ENCODE assay signal across 8 mouse cellular contexts in genomic region chr19:3699508-3700438, GRCm38 (mm10). TPM values are rescaled to one million over a fixed set of nuclear protein-coding genes. Genes with fewer than 3 reads are reported as not detected.
A peak's percentile ranks its signal among the peaks of the same experiment; 100 is the strongest.
DNase-seq lines count a peak whose midpoint lies in the region; ATAC-seq and TF ChIP-seq lines count a peak whose summit lies in the region.

No protein-coding gene starts in this region.

- no peak for TF ChIP-seq POLR2A in bone marrow macrophage, adult 2 months (IDR thresholded peaks at IDR 0.05; ENCODE audit: borderline replicate concordance, low read depth, low read length)

- no peaks in the 10 kb centered on the region for H3K9me3 ChIP-seq in ES-E14 (ENCODE audit: control insufficient read depth, insufficient read depth, low read depth, low read length)
- H3K9me3 ChIP-seq in forebrain, embryonic 14.5 days (replicated peaks; ENCODE audit: control insufficient read depth, low read length), result no peaks in the 10 kb centered on the region
- H3K9me3 ChIP-seq in lung, embryonic 14.5 days (ENCODE audit: low read depth, low read length), result no peaks in the 10 kb centered on the region

- no peak overlapping the region for H3K4me2 ChIP-seq in forebrain, embryonic 14.5 days (ENCODE audit: low read length)
- no peak overlapping the region for H3K4me2 ChIP-seq in lung, embryonic 14.5 days

- 38% methylated on average over 6 of the region's 6 CpGs for WGBS in forebrain, embryonic 14.5 days
- WGBS in lung, embryonic 14.5 days, result 34% methylated on average over 6 of the region's 6 CpGs

- H3K27me3 ChIP-seq in forebrain, embryonic 14.5 days (replicated peaks; ENCODE audit: control insufficient read depth, insufficient read depth, low read length), result no peaks in the 10 kb centered on the region
- H3K27me3 ChIP-seq in lung, embryonic 14.5 days (ENCODE audit: insufficient read depth, low read length), result no peaks in the 10 kb centered on the region

- peak; percentile 73 for ATAC-seq in forebrain, embryonic 14.5 days
- peak; percentile 37 to 78; a peak in 2 of 4 replicates for ATAC-seq in hematopoietic stem cell, adult 5-6 weeks (replicated peaks in 1 of 2; ENCODE audit: insufficient read depth in 1 of 2, low FRiP score in 2 of 2, low TSS enrichment in 1 of 2, low read depth in 1 of 2, poor library complexity in 2 of 2, severe bottlenecking in 2 of 2)
- peak; percentile 66 for ATAC-seq in lung, embryonic 14.5 days (ENCODE audit: insufficient read depth)

- H3K4me3 ChIP-seq in ES-E14 (ENCODE audit: insufficient read depth in 1 of 2, low read depth in 1 of 2, low read length in 2 of 2, poor library complexity in 1 of 2, severe bottlenecking in 1 of 2), result no peak overlapping the region
- no peak overlapping the region for H3K4me3 ChIP-seq in bone marrow macrophage, adult 2 months (ENCODE audit: insufficient read depth, low read length)
- no peak overlapping the region for H3K4me3 ChIP-seq in forebrain, embryonic 14.5 days (ENCODE audit: low read depth, low read length)
- no peak overlapping the region for H3K4me3 ChIP-seq in lung, embryonic 14.5 days (ENCODE audit: low read depth, low read length)

- TF ChIP-seq CTCF in bone marrow macrophage, adult 2 months (IDR thresholded peaks at IDR 0.05; ENCODE audit: low read depth, low read length), result peak; percentile 82
- peak; percentile 81 for TF ChIP-seq CTCF in lung, embryonic 14.5 days (IDR thresholded peaks at IDR 0.05; ENCODE audit: low read depth)

- H3K4me1 ChIP-seq in ES-E14 (ENCODE audit: control insufficient read depth in 2 of 2, insufficient read depth in 2 of 2, low read length in 2 of 2, poor library complexity in 1 of 2), result peaks cover 0 to 5% of the 10 kb centered on the region in 2 experiments; a peak in 1 of 4 replicates
- 0 out of 2 replicates have a peak, but pooled peaks cover 2% of the 10 kb centered on the region for H3K4me1 ChIP-seq in bone marrow macrophage, adult 2 months (ENCODE audit: control insufficient read depth, insufficient read depth, low read length)
- H3K4me1 ChIP-seq in forebrain, embryonic 14.5 days (ENCODE audit: control insufficient read depth, insufficient read depth, low read length), result no peaks in the 10 kb centered on the region
- H3K4me1 ChIP-seq in lung, embryonic 14.5 days (ENCODE audit: insufficient read depth), result no peaks in the 10 kb centered on the region

- H3K27ac ChIP-seq in ES-E14 (ENCODE audit: insufficient read depth, low read depth, low read length, poor library complexity, severe bottlenecking), result no peak overlapping the region
- no peak overlapping the region for H3K27ac ChIP-seq in bone marrow macrophage, adult 2 months (ENCODE audit: insufficient read depth, low read depth, low read length)
- no peak overlapping the region for H3K27ac ChIP-seq in forebrain, embryonic 14.5 days (ENCODE audit: low read depth, low read length)
- no peak overlapping the region for H3K27ac ChIP-seq in lung, embryonic 14.5 days (ENCODE audit: low read depth)

- H3K36me3 ChIP-seq in ES-E14 (ENCODE audit: control insufficient read depth, insufficient read depth, low read length, poor library complexity, severe bottlenecking), result no peaks in the 10 kb centered on the region
- no peaks in the 10 kb centered on the region for H3K36me3 ChIP-seq in forebrain, embryonic 14.5 days (ENCODE audit: control insufficient read depth, insufficient read depth, low read length)
- H3K36me3 ChIP-seq in lung, embryonic 14.5 days (ENCODE audit: insufficient read depth), result no peaks in the 10 kb centered on the region

- DNase-seq in ES-E14 (ENCODE audit: low read depth, low spot score), result peak; percentile 79
- peak; percentile 76 for DNase-seq in forebrain, embryonic 14.5 days (ENCODE audit: low spot score)
- DNase-seq in layer of hippocampus, adult 9-10 months (ENCODE audit: low spot score), result peak; percentile 68
- DNase-seq in lung, embryonic 14.5 days, result peak; percentile 87
- DNase-seq in retina, adult 2 months (ENCODE audit: low read depth, low spot score), result peak; percentile 36
- DNase-seq in thymus, postnatal 25 days, result peak; percentile 85

- in situ Hi-C loops in ES-E14 (cut with MboI; ENCODE audit: low sequenced_read_pairs in 2 of 2, unreplicated experiment in 2 of 2), result no loop called here

- H3K9ac ChIP-seq in ES-E14 (ENCODE audit: insufficient read depth, low read depth, low read length, poor library complexity, severe bottlenecking), result 0 out of 2 replicates have a peak overlapping the region, but pooled peaks have one; percentile 46
- no peak overlapping the region for H3K9ac ChIP-seq in forebrain, embryonic 14.5 days (ENCODE audit: low read length)
- H3K9ac ChIP-seq in lung, embryonic 14.5 days, result no peak overlapping the region

TF ChIP-seq in ES-E14, 5 proteins besides CTCF, POLR2A, EP300 and RAD21:
- TF ChIP-seq MAFK (IDR thresholded peaks at IDR 0.05; ENCODE audit: insufficient read depth, low read depth, low read length), result no peak
- TF ChIP-seq ZNF384 (IDR thresholded peaks at IDR 0.05; ENCODE audit: low read depth, low read length), result no peak
- peak; percentile 67; the same call in 1 of the 2 replicates for TF ChIP-seq ZC3H11A (IDR thresholded peaks at IDR 0.05; ENCODE audit: borderline replicate concordance, low read depth, low read length)

RNA-seq across cellular contexts. Expression of gene 1810055G02Rik, which starts 8.3 kb away (rescaled TPM):
- total RNA-seq in ES-E14 (2012; rRNA removed), result 31.4 and 39.6 TPM in 2 replicates
- 5.6 and 7.2 TPM in 2 replicates for polyA plus RNA-seq in bone marrow macrophage, adult 2 months (2012; ENCODE audit: insufficient read depth, insufficient read length, missing spikeins)
- 29.7 and 34.6 TPM in 2 replicates for polyA plus RNA-seq in forebrain, embryonic 14.5 days (2014; fragmentation: Nextera tagmentation; extraction: Ambion mirVana)
- total RNA-seq in hematopoietic stem cell, adult 5-6 weeks (2017), result 4.6 and 6.1 TPM in 2 replicates
- 40.3 and 40.9 TPM in 2 replicates for polyA plus RNA-seq in lung, embryonic 14.5 days (2014; fragmentation: Nextera tagmentation; extraction: Ambion mirVana)

RNA-seq across cellular contexts. Expression of gene Lrp5, which starts 13.4 kb away (rescaled TPM):
- total RNA-seq in ES-E14 (2012; rRNA removed), result 46.1 and 97.3 TPM in 2 replicates
- polyA plus RNA-seq in bone marrow macrophage, adult 2 months (2012; ENCODE audit: insufficient read depth, insufficient read length, missing spikeins), result 17.0 and 24.2 TPM in 2 replicates
- polyA plus RNA-seq in forebrain, embryonic 14.5 days (2014; fragmentation: Nextera tagmentation; extraction: Ambion mirVana), result 1.8 and 2.1 TPM in 2 replicates
- 22.0 and 24.0 TPM in 2 replicates for total RNA-seq in hematopoietic stem cell, adult 5-6 weeks (2017)
- 9.3 and 11.4 TPM in 2 replicates for polyA plus RNA-seq in lung, embryonic 14.5 days (2014; fragmentation: Nextera tagmentation; extraction: Ambion mirVana)

Comparison
In these comparisons a context has a peak if more than half of its experiments do, and no peak if none do; other contexts are left out.
1. DNase-seq: peak in every context shown above with its lines; median percentile 87 in lung, embryonic 14.5 days; 85 in thymus, postnatal 25 days; 79 in ES-E14; 76 in forebrain, embryonic 14.5 days; 68 in layer of hippocampus, adult 9-10 months; 36 in retina, adult 2 months.